Mouse (Mus musculus) neural tube, embryonic 14.5 days (tissue): Measurements from ENCODE around the gene Ifngr1. TPM values are rescaled to one million over a fixed set of nuclear protein-coding genes. Genes with fewer than 3 reads are reported as not detected.

ENCODE experiments used
- ATAC-seq: fragments of 200-750 bp; cut with Nextera tagmentation; 2 replicates; pipeline ENCODE4 v1.8.0; 2017; ENCODE audit warnings: low read depth, mild to moderate bottlenecking, moderate TSS enrichment, moderate library complexity
- H3K27ac ChIP-seq: fragments of 300-500 bp; sonication (generic); 2 replicates; pipeline ENCODE4 v1.5.1; 2014; ENCODE audit warnings: low read depth, mild to moderate bottlenecking, control low read depth, low read length, moderate library complexity, mixed read lengths
- H3K27me3 ChIP-seq: fragments of 300-500 bp; sonication (generic); 2 replicates; pipeline ENCODE4 v1.6.1; 2014; ENCODE audit warnings: low read length; ENCODE audit not compliant: control insufficient read depth, insufficient read depth
- H3K36me3 ChIP-seq: fragments of 300-500 bp; sonication (generic); 2 replicates; pipeline ENCODE4 v1.6.1; 2014; ENCODE audit warnings: low read length, mixed read lengths; ENCODE audit not compliant: control insufficient read depth, insufficient read depth
- H3K4me1 ChIP-seq: fragments of 300-500 bp; sonication (generic); 2 replicates; pipeline ENCODE4 v1.6.1; 2014; ENCODE audit warnings: low read length; ENCODE audit not compliant: control insufficient read depth, insufficient read depth
- H3K4me2 ChIP-seq: fragments of 300-500 bp; sonication (generic); 2 replicates; pipeline ENCODE4 v1.6.1; 2014; ENCODE audit warnings: mild to moderate bottlenecking, low read depth, low read length, control low read depth
- H3K4me3 ChIP-seq: fragments of 300-500 bp; sonication (generic); 2 replicates; pipeline ENCODE4 v1.5.1; 2014; ENCODE audit warnings: low read depth, low read length, control low read depth, mixed read lengths
- H3K9ac ChIP-seq: fragments of 300-500 bp; sonication (generic); replicated peaks from 2 replicates; pipeline ENCODE4 v1.6.1; 2014; ENCODE audit warnings: low read depth, mild to moderate bottlenecking, control low read depth, low read length, mixed read lengths
- H3K9me3 ChIP-seq: fragments of 300-500 bp; sonication (generic); 2 replicates; pipeline ENCODE4 v1.6.1; 2016; ENCODE audit warnings: low read length; ENCODE audit not compliant: control insufficient read depth
- WGBS: fragments of 180-500 bp; shearing (Covaris S2); extraction: QIAGEN DNeasy Blood & Tissue Kit; methylation state at CpG from one replicate; pipeline ENCODE4 v1.1.7; 2014; 5-methylcytosine and 5-hydroxymethylcytosine counted together
- polyA plus RNA-seq: library from polyadenylated mRNA; unstranded; fragments of >200 nt; fragmentation: Nextera tagmentation; extraction: Ambion mirVana; gene quantifications from 2 replicates; pipeline ENCODE4 v1.2.1, GENCODE M21; 2014

Ifngr1 gene
- polyA plus RNA-seq, 1 experiment from 2014 or later = 24.9 TPM

DNA sequence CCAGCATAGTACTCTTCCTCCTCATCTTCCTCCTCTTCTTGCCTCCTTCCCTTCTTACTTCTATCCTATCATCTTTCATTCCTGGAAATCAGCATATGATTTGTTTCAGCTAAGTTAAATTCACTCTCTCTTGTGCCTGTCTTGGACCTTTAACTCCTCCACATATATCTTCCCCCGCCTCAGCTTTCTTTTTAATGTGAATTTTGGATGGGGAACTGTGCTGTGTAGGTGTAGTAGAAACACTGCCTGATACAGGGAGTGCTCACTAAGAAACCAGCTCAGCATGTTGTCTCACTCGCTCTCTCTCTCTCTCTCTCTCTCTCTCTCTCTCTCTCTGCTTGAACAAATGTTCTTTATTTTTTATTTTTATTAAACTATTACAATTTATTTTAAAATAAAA is 53.4 kb downstream of the Ifngr1 start:
- H3K4me2 ChIP-seq = no peak overlapping the region
- no peak overlapping the region for H3K9ac ChIP-seq
- no peaks in the 10 kb centered on the region for H3K4me1 ChIP-seq
- no peaks in the 10 kb centered on the region for H3K36me3 ChIP-seq
- WGBS = 91% methylated on average over 2 of the region's 2 CpGs
- no peak for ATAC-seq
- no peak overlapping the region for H3K27ac ChIP-seq
- no peak overlapping the region for H3K4me3 ChIP-seq
- H3K9me3 ChIP-seq = no peaks in the 10 kb centered on the region
- no peaks in the 10 kb centered on the region for H3K27me3 ChIP-seq

DNA sequence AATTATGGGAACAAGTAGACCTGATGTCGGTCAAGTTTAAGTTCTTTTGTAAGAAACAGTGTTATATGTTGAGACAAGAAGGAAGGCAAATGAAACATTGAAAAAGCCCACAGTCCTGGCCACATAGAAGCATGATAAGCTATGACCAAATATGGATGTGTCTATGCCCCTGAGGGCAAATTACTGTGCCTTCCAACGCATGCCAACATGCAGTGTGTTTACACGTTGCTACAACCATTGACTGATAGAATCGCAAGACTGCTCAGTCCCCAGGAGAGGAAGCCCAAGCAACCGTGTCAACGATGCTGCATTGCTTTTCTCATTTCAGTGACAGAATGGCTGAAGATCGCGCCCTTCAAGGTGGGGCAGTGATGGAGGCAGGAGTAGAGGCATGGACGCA is 65.7 kb downstream of the Ifngr1 start:
- Histone ChIP-seq H3K4me1 (no peaks in the 10 kb centered on the region), H3K9ac (no peak overlapping the region), H3K27me3 (no peaks in the 10 kb centered on the region), H3K4me2 (no peak overlapping the region), H3K27ac (no peak overlapping the region), H3K9me3 (no peaks in the 10 kb centered on the region), H3K4me3 (no peak overlapping the region), H3K36me3 (no peaks in the 10 kb centered on the region)
- 87% methylated on average over 9 of the region's 9 CpGs for WGBS
- ATAC-seq = no peak

Other genes with a start within 250 kb of the Ifngr1 start
- gene Olig3, start 235.4 kb upstream of the Ifngr1 start, polyA plus RNA-seq = 15.8 and 15.9 TPM in 2 replicates
- gene Il22ra2, start 30.0 kb downstream of the Ifngr1 start, polyA plus RNA-seq = not detected in 2 replicates
- 0.85 and 2.2 TPM in 2 replicates for gene Il20ra, start 120.6 kb downstream of the Ifngr1 start, polyA plus RNA-seq